Mouse (Mus musculus) adrenal gland, postnatal 14 days (tissue): Measurements from ENCODE around the gene Cflar. TPM values are rescaled to one million over a fixed set of nuclear protein-coding genes. Genes with fewer than 3 reads are reported as not detected.
A peak's percentile ranks its signal among the peaks of the same experiment; 100 is the strongest.

Experiments used
- DNase-seq: peaks from one replicate; pipeline ENCODE4 v3.0.0; 2021; ENCODE audit warnings: mixed read lengths
- total RNA-seq: library from RNA; stranded (reverse); gene quantifications from 2 replicates; pipeline ENCODE4 v1.2.3, GENCODE M21; 2021

Cflar gene
- total RNA-seq, 1 experiment from 2014 or later, result 110 TPM

DNA sequence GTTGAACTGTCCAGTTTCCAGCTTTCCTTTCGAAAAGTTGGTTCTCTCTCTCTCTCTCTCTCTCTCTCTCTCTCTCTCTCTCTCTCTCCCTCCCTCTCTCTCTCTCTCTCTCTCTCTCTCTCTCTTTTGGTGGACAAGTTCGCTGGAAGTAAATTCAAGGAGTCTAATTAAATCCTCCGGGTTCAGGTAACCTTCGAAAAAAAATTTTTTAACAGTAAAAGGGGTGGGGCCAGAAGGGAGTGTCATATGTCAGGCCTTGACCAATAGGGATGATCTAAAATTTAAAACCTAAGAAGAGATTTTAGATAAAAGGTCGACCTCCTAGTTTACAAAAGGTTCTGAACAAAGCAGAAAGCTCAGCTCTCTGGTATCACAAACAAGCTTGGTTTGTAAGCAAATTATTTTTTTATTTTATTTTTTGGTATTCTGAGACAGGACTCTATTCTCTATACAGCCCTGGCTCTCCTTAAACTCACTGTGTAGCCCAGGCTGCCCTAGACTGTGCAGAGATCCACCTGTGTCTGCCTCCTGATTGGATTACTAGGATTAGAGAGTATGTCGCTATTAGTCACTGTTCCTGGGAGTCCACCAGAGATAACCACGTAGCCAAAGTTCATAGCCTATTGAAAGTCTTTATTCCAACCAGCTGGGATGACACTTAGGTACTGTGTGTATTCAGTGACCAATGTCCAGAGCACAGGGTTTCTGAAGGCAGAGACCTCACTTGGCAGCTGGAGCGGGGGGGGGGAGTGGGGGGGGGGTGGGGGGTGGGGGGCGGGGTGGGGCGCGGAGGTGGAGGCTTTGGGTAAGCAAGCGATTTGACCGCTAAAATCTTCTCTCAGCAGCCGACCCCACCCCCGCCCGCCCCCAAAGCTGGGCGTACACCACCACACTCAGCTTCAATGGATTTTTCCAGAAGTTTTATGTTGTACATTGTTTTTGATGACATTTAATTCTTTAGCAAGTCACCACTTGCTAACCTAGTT lies 1.1 kb downstream of the Cflar start:
- peak; percentile 64 for DNase-seq

DNA sequence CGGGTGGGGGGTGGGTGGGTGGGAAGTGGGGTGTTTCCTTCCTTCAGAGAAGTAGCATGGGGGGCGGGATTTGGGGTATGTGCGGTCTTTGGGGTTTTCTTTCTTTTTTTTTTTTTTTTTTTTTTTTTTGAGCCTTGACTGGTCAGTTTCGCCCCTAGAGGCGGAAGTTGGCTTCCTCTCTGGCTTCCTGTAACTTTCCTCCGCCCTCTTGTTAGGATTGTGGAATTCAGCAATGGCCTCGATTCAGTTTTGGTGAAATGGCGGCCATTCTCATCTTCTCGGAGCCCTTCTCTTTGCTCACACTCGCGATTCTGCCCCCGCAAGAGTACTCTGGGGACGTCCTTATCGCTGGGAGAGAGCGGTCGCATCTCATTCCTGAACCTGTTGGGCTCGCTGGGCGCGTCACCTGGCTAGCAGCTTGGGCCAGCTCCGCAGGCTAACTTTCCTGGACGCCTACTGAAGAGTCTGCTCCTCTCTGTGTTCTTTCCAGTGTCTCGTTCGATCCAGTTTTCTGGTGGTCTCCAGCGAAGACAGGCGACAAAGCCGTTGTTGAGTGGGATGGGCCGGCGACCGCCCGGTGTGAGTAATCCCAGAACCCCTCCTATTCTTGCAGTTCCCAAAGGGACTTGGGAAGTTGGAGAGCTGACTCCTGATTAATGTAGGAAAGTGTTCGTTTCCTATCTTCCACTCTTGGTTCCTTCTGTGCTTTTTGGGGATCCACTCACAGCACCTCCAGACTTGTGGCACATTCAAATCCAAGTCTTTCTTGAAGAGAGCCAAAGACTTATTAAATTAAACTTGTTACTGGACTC lies 2.0 kb downstream of the Cflar start:
- peak; percentile 80 for DNase-seq

DNA sequence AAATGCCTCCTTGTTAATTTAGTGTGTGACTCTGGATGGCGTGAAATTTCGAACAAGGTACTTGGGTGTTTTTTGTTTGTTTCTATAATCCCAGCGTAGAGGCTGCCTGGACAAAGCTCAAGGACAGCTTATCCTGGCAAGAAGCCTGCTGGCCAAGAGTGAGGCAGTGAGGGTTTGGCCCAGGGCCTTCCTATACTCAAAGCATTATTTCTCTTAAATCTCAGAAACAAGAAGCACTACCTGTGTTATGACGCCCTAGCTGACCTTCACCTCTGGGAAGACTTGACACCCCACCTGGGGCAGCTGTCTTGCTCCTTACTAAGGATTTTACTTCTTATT lies 2.6 kb downstream of the Cflar start:
- DNase-seq, result peak; percentile 89

DNA sequence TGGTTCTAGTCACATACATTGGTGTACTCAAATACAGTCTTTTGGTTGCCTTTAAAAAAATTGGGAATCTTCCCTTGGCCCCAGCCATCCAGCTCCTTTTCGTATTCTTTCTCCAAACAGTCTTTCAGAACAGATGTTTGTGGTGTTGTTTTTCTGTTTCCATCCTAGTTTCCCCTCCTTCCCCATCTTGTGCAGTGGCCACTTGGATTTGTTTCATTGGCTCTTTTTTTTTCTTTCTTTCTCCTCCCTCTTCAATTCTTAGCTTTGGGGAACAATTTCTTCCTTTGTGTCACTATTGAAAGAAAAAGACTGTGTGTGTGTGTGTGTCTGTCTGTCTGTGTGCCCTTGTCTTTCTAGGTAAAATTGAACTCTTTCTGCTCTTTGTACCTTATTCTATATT lies 3.1 kb downstream of the Cflar start:
- no peak for DNase-seq

DNA sequence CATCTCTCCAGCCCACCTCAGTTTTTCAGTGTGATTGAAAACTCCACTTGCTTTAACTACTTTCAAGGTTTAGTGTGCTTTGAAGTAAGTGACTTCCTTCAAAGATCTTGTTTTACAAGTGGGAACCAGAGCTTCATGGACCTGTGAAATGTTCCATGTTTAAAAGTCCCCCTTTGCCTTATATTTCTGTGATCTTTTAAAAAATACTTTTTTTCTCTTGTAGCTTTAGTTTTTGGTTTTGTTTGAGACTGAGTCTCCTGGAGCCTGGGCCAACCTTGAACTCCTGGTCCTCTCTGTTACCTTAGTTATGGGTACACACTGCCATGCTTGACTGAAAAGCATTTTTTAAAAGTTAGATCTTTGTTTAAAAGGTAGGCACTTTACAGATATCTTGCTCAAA lies 4.2 kb downstream of the Cflar start:
- DNase-seq, result no peak

DNA sequence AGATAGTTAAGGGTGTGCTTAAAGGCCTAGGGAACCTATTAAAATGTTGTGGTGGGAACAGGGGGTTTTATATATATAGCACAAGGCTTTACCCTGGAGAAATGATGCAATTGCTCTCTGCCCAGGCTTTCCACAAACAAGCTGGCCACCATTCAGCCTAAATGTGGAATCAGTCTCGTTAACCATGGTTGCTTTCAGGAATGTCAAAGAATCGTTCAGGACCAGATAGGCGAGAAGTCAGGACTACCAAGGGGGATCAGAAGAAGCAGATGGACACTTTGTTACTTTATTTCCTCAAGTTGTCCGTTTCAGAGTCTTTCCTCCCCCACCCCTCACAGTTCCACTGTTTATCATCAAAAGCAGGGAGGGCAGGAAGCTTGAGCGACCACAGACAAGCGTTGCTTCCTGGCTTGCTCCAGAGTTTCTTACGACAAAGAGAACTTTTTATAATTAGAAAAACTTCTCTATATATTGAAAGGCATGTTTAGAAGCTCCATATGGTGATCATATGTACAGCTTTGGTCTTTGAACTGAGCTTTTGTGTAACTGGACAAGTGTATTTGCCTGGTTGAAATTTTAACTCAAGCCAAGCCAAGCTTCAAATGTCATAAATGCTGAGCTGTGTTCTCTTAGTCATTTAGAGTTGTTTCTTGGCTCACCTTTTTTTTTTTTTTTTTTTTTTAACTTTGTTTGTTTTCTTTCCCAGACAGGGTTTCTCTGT lies 5.0 kb downstream of the Cflar start:
- no peak for DNase-seq

DNA sequence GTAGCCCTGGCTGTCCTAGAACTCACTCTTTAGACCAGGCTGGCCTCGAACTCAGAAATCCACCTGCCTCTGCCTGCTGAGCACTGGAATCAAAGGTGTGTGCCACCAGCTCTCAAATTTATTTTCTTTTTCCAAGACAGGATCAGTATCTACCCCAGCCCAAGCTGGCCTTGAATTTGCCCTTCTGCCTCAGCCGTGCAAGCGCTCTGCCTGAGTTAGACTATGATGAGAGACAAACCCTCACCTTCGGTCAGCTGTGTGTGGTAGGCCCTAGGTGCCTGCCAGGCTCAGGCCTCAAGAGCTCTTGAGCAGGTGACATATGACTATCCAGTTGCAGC lies 5.5 kb downstream of the Cflar start:
- peak; percentile 32 for DNase-seq

DNA sequence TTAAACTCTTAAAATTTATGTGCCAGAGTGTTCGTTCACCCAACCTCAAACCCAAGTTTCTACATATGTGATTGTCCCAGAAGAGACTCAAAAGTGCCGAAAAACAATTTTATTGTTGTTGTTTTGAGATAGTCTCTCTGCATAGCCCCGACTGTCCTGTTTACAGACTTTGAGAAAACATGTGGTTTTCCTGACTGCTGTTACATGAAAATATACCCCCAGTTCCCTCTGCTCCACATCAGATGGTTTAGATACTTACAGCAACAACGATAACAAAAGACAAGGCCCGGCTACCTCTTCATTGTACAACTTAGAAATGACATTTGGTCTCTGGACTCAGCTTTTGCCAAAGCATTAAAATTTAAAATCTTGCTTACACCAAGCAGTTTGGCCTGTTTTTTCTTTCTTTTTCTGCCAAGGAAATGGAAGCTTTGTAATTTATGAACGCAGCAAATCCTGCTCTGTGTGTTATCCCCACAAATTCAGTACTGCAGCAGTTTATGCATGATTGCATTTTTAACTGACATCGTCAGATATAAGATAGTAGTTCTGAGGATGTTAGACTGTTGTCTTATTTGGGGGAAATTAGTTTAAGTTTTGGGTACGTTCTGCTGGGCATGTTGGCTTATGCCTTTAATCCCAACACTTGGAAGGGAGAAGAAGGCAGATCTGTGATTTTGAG lies 6.4 kb downstream of the Cflar start:
- DNase-seq, result no peak

DNA sequence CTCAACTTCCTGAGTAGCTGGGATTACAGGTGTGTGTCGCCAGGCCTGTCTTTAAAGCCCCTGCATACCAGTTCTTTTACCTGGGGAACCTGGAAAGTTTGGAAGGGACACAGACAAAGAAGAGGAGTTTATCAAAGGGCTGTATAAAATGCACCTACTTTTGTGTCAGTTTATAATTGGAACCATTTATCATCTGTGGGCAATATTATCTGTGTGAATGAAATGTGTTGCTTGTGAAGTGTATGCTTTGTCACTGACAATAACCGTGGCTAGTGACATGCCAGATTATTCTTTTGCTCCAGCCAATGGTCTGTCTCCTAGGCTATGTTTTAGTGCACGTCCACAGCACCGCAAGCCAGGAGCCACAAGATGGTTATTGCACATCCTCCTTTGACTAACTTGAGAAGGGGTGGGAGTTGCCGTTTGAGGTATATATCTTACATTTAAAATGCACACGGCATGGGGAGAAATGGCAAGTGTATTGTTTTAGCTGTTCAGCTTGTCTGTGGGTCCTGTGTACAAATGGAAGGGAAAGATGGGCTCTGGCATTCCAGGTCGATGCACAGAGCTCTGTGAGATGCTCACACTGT lies 8.1 kb downstream of the Cflar start:
- no peak for DNase-seq

DNA sequence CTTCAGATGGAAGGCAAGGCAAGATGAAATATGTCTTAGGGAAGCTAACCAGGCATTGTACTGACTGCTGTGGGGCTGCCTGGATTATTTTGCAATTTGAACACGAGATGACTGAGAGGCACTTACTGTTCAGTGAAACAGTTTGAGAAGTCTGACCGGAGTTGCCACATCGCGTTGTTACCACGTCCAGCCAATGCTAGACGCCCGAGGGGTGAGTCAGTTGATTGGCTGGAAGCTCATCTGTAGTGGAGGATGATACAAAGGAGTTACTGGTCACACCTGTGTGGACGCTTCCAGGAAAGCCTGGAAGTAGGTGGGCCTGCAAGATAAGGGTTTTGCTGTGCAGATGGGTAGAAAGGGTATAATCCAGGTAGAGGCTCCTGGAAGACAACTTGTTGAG lies 8.8 kb downstream of the Cflar start:
- peak; percentile 60 for DNase-seq

DNA sequence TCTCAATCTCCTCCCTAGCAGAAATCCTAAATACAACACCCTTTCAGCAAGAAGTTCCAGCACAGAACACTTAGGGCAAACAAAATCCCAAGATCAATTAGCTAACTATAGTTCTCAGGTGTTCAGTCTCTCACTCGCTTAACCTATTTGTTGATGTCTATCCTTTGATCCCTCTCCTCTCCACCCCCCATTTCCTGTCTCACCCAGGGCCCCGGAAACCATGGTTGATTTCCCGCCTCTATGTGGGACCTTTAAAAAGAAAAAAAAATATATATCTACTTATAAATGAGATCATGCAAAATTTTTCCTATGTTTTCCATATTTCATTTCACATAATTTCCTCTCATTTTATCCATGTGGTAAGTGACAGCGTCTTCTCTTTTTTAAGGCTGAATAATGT lies 9.7 kb downstream of the Cflar start:
- no peak for DNase-seq

DNA sequence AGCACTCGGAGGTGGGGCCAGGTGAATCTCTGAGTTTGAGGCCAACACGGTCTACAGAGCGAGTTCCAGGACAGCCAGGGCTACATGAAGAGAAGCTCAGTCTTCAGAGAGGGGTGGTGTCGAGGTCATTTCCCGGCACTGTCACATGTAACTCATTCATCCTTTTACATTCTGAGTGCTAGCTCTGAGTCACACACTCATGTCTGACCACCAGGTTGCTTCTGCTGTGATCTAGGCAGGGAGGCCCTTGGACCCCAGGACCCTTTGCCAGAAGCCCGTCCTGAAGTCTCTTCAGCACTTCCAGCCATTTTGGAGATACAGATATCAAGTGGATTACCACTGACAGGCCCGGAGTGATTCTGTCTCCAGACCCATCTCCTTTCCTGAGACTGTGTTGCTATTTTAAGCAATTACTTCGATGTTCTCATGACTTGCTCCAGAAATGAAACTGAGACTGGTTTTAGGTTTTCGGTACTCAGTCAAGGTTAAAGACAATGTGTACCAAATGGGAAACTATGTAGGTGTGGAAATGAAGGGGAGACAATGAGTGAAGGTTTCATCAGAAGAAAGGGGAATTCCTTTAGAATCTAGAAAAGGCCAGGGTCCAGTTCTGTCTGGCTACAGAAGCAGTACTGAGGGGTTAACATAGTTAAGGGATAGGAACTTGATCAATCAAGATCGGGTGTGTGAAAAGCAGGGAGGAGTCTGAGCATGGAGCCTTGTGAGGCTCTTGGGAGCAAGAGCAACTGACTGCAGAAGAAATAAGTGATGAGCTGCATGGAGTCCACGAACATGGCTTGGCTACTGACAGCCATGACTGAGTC lies 11.0 kb downstream of the Cflar start:
- peak; percentile 19 for DNase-seq

DNA sequence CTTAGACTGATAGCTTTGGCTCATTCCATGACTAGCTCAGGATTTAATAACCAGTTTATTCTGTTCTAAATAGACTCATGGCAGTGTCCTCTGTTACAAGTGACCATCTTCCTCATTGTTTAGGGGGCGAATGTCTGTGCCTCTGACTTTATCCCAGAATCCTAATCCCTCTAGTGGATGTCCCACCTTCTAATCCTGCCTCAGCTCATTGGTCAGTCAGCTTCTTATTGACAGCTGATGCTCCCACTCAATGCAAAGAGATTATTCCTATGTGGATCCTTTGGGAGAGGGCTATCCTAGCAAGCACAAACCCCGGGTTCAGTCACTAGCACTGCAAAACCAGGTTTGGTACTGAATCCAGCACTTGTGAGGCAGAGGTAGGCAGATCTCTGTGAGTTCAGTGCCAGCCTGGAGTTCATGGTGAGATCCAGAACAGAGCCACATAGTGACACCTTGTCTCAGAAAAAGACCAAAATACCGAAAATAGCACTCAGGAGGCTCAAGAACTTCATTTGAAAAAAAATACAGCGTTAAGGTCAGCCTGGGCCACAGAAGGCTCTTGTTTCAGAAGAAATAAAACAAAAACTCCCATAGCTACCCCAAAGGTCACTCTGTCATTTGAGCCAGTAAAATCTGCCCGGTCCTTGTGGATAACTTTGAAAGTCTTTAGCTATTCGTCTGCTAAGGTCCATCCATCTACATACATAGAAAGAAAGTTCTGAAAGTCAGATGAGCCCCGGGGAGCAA lies 11.9 kb downstream of the Cflar start:
- DNase-seq, result no peak

DNA sequence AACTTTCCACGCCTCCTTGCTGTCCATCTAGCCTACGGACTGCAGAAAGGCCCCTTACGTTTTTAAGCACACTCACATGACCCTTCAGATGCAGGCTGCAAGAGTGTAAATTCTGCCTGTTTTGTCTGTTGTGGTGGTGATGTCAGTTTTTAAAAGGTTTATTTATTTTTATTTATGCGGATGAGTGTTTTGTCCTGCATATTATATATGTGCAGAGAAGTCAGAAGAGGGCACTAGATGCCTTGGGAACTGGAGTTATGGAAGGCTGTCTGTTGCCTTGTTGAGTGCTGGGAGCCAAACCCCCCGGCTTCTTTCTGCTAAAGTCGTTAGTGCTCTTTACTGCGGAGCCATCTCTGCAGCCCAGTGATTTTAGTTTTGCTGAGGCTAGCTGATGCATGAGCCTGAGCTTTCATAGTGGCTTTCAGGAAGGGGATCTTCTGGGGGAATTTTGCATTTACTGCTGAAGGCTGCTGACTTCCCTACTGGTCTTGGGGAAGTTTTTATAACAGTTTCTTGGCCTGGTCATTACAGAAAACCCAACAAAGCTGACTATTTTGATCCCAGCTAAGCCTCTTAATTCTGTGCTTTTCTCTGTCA lies 12.6 kb downstream of the Cflar start:
- no peak for DNase-seq

DNA sequence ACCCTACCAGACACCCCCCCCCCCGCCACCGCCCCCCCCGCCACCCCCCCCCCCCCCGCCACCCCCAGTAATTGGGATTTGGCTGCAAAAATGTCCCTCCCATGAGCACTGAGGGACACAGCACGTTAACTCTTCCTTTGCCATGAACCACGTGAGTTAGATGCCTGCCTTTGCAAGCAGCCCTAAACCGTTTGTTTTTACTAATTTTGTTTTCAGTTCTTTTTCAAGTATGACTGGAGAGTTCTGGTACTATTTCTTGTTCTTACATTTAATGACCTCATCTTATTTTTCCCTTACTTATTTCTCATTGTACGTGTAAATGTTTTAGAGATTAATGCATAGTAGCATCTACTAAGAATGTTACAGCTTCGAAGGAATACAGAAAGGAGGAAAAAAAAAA lies 13.2 kb downstream of the Cflar start:
- DNase-seq, result no peak

DNA sequence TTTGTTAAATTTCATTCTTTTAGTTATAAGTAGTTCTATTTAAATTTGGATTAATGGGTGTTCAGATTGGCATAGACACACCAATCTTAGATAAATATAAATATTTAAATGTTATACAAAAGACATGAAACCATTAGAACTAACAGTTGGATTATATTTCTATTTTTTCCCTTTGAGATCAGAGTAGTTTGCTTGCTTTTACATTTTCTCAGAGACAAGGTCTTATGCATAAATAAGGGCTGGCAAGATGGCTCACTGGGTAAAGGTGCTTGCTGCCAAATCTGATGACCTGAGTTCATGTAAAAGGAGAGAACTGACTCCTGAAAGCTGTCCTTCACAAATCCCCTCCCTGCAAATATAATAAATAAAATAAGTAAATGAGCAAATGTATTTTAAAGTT lies 13.8 kb downstream of the Cflar start:
- DNase-seq, result no peak

DNA sequence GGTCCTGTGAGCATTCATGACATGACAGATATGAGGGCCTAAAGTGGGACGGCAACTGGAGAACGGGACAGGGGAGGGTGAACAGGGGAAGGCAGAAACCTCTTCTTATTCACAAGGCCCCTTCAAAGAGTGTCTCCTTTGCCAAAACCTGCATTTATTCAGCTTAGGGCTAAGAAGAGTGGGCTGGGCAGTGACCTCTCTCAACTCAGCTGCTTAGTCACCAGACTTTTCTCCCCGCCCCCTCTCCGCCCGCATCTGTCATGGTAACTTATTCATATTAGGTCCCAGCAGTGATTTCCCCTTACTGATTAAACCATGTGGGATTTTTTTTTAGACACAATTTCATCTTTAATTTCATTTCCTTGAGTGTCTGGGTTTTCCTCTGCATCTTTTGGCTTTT lies 14.5 kb downstream of the Cflar start:
- DNase-seq, result peak; percentile 77

DNA sequence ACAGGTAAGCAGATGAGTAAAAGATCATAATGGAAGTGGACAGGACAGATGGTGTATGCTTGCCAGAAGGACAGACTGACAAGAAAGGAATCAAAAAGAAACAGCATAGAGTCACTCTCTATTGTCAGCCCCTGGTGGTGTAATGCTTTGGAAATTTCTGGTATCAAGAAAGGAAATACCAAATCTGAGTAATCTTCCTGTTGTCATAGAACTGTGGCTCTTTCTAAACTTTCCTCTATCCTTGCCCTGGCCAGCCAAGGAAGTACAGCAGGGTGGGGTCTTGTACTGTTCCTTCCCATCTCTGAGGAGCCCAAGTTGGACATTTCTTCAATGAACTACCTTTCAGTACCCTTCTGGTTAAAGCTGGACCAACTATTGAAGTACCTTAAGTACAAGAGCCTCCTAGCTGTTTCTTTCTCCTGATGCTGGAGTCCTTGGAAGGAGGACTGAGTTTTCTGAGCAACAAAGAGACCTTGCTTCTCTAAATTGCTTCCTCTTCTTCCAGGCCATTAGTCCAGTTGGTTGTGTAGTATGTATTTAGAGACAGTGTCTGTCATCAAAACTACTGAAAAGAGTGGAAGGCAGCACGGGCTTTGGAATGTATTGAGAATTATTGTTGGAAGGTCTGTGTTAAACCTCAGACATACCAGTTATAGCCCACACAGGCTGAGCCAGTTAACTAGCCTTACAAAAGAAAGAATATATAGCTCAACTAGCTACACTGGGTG lies 15.9 kb downstream of the Cflar start:
- no peak for DNase-seq
